Mouse (Mus musculus): Measurements from ENCODE around the gene Dpf3. TPM values are rescaled to one million over a fixed set of nuclear protein-coding genes. Genes with fewer than 3 reads are reported as not detected.

Dpf3 gene
- polyA plus RNA-seq, 1 experiment from 2014 or later: 5.9 TPM

DNA sequence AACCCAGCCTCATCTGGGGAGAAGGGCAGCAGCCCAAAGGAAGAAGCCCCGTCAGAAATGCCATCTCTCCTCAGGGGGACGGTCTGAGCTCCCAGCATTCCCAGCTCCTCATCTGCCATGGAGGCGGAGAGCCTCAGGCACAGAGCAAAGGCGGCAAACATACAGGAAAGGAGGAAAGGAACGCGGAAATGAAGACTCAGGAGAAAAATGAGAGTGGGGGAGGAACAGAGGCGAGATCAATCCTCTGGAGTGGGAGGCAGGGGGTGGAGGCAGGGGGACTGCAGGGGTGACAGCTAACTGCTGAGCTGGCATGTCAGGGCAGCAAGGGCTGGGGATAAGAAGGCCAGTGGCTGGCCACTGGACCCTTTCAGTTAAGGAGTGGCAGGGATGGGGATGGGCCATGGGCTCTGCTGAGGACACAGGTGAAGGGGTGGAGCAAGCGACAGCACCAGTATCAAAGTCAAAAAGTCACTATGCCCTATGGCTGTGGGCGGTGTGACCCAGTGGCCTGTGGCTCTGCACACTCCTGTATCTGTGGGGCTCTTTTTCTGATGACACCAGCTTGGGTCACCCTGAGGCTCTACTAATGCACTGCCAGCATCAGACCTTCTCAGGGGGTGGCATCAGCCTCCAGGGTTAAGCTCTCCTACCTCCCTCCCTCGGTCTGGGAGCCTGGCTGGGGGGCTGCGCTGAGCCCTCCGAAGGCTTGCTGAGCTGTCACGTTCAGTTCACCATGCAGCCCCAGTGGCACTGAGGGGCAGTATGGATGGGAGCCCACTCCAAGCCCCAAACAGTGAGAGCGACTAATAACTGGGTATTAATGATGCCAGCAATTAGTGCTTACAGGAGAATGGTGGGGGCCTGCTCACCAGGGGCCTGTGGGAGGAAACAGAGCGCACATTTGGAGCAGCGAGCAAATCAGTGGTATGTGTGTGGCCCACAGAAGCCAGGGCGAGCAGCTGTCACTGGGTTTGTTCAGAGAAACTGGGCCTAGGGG is 200.7 kb downstream of the Dpf3 start:
- Histone ChIP-seq H3K27me3 (replicated peaks; ENCODE audit: control insufficient read depth, insufficient read depth, low read length) (no peaks in the 10 kb centered on the region), H3K4me2 (replicated peaks; ENCODE audit: low read depth) (0 out of 2 replicates have a peak overlapping the region, but pooled peaks have one; percentile 3), H3K36me3 (ENCODE audit: control insufficient read depth, insufficient read depth) (no peaks in the 10 kb centered on the region), H3K9me3 (ENCODE audit: control insufficient read depth) (no peaks in the 10 kb centered on the region), H3K9ac (ENCODE audit: low read depth, low read length) (no peak overlapping the region), H3K27ac (ENCODE audit: low read depth, low read length) (no peak overlapping the region), H3K4me1 (replicated peaks; ENCODE audit: control insufficient read depth, insufficient read depth, low read length) (no peaks in the 10 kb centered on the region), H3K4me3 (ENCODE audit: low read depth, low read length) (no peak overlapping the region)
- no peak for ATAC-seq
- WGBS: 66% methylated on average over 17 of the region's 17 CpGs
- no peak for TF ChIP-seq CTCF (IDR thresholded peaks at IDR 0.05; ENCODE audit: low read depth)

- Histone ChIP-seq H3K9ac (ENCODE audit: low read depth, low read length) (no peak overlapping the region), H3K27ac (ENCODE audit: low read depth, low read length) (no peak overlapping the region), H3K4me1 (replicated peaks; ENCODE audit: control insufficient read depth, insufficient read depth, low read length) (no peaks in the 10 kb centered on the region), H3K4me3 (ENCODE audit: low read depth, low read length) (no peak overlapping the region), H3K36me3 (ENCODE audit: control insufficient read depth, insufficient read depth) (no peaks in the 10 kb centered on the region), H3K27me3 (replicated peaks; ENCODE audit: control insufficient read depth, insufficient read depth, low read length) (no peaks in the 10 kb centered on the region), H3K4me2 (replicated peaks; ENCODE audit: low read depth) (no peak overlapping the region), H3K9me3 (ENCODE audit: control insufficient read depth) (no peaks in the 10 kb centered on the region)
- WGBS: 91% methylated on average over 6 of the region's 6 CpGs
- ATAC-seq: no peak
- TF ChIP-seq CTCF (IDR thresholded peaks at IDR 0.05; ENCODE audit: low read depth): no peak
Observed at GRCm38 (mm10) chr12:83283591-83284320, 203.8 kb downstream of the Dpf3 start.

- H3K36me3 ChIP-seq (ENCODE audit: control insufficient read depth, insufficient read depth): no peaks in the 10 kb centered on the region
- H3K4me3 ChIP-seq (ENCODE audit: low read depth, low read length): no peak overlapping the region
- TF ChIP-seq CTCF (IDR thresholded peaks at IDR 0.05; ENCODE audit: low read depth): no peak
- WGBS: 71% methylated on average over 11 of the region's 11 CpGs
- no peaks in the 10 kb centered on the region for H3K27me3 ChIP-seq (replicated peaks; ENCODE audit: control insufficient read depth, insufficient read depth, low read length)
- H3K27ac ChIP-seq (ENCODE audit: low read depth, low read length): no peak overlapping the region
- ATAC-seq: 0 out of 2 replicates have a peak, but pooled peaks have one; percentile 31
- H3K9me3 ChIP-seq (ENCODE audit: control insufficient read depth): no peaks in the 10 kb centered on the region
- no peak overlapping the region for H3K9ac ChIP-seq (ENCODE audit: low read depth, low read length)
- no peaks in the 10 kb centered on the region for H3K4me1 ChIP-seq (replicated peaks; ENCODE audit: control insufficient read depth, insufficient read depth, low read length)
- no peak overlapping the region for H3K4me2 ChIP-seq (replicated peaks; ENCODE audit: low read depth)
Observed at GRCm38 (mm10) chr12:83277537-83278441, 209.7 kb downstream of the Dpf3 start.

- WGBS: 95% methylated on average over 3 of the region's 3 CpGs
Observed at GRCm38 (mm10) chr12:83271215-83271614, 216.3 kb downstream of the Dpf3 start.

DNA sequence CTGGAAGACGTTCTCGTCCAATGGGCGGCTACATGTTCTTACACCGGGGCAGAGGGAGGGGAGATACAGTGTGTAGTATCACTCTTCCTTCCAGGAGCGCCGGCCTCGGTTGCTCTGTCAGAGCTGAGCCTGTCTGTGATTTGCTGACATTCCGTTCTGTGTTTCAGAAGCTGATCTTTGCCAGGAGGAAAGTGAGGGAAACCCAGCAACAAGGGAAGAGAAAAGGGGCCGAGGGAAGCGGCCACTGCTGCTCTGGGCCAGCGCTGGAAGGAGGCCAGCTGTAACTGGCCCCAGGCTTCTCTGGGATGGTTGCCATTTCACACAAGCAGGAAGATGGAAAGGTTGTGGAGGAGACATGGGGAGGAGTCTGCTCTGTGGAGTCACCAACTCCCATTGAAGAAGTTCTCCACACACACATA is 219.0 kb downstream of the Dpf3 start:
- ATAC-seq: no peak
- H3K27ac ChIP-seq (ENCODE audit: low read depth, low read length): no peak overlapping the region
- no peaks in the 10 kb centered on the region for H3K27me3 ChIP-seq (replicated peaks; ENCODE audit: control insufficient read depth, insufficient read depth, low read length)
- no peak overlapping the region for H3K9ac ChIP-seq (ENCODE audit: low read depth, low read length)
- no peaks in the 10 kb centered on the region; the same call in 1 of the 2 replicates for H3K36me3 ChIP-seq (ENCODE audit: control insufficient read depth, insufficient read depth)
- no peaks in the 10 kb centered on the region for H3K9me3 ChIP-seq (ENCODE audit: control insufficient read depth)
- H3K4me2 ChIP-seq (replicated peaks; ENCODE audit: low read depth): no peak overlapping the region; the same call in 1 of the 2 replicates
- WGBS: 48% methylated on average over 11 of the region's 11 CpGs
- H3K4me1 ChIP-seq (replicated peaks; ENCODE audit: control insufficient read depth, insufficient read depth, low read length): no peaks in the 10 kb centered on the region
- no peak overlapping the region for H3K4me3 ChIP-seq (ENCODE audit: low read depth, low read length)
- TF ChIP-seq CTCF (IDR thresholded peaks at IDR 0.05; ENCODE audit: low read depth): no peak

More at GRCm38 (mm10) chr12:83271215-83271614, 216.3 kb downstream of the Dpf3 start:
- Histone ChIP-seq H3K36me3 (ENCODE audit: control insufficient read depth, insufficient read depth) (no peaks in the 10 kb centered on the region; the same call in 1 of the 2 replicates), H3K4me1 (replicated peaks; ENCODE audit: control insufficient read depth, insufficient read depth, low read length) (no peaks in the 10 kb centered on the region), H3K9me3 (ENCODE audit: control insufficient read depth) (no peaks in the 10 kb centered on the region), H3K9ac (ENCODE audit: low read depth, low read length) (no peak overlapping the region), H3K27me3 (replicated peaks; ENCODE audit: control insufficient read depth, insufficient read depth, low read length) (no peaks in the 10 kb centered on the region), H3K27ac (ENCODE audit: low read depth, low read length) (no peak overlapping the region), H3K4me3 (ENCODE audit: low read depth, low read length) (no peak overlapping the region), H3K4me2 (replicated peaks; ENCODE audit: low read depth) (no peak overlapping the region)
- no peak for ATAC-seq
- TF ChIP-seq CTCF (IDR thresholded peaks at IDR 0.05; ENCODE audit: low read depth): no peak
